Mouse (Mus musculus): ENCODE measurements at regions not wholly inside any gene's neighbourhood (a gene's known extent, or its start where the extent isn't known, plus 50 kb on each side); places are given as distances from the start of the nearest gene placed in this dataset.
"Not testable (repeated sequence)": the region's sequence is repeated elsewhere in the genome, so short reads cannot be mapped to it uniquely, and the experiment has no call there.

GRCm38 (mm10) chr7:137648621-137649020 lies 211.2 kb downstream of the Glrx3 start:
- no peak for DNase-seq (ENCODE audit: low spot score in 2 of 2)

DNA sequence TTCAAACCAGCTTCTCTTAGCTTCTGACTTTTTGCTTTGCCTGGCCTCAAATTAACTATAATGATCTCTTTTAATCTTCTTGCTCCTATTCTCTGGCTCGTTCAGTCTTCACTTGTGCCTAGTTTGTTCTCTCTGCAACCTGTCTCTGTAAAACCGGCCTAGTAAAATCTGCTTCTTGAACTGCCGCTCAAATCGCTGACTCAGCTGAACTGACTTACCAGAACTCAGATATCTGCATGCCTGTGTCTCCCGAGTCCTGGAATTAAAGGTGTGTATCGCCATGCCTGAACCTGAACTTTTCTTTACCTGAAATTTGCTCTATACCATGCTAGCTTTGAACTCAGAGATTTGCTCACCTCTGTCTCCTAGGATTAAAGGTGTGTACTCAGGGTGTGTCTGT lies 212.2 kb downstream of the Glrx3 start:
- no peak for DNase-seq (ENCODE audit: low spot score in 2 of 2)

- no peak for DNase-seq (ENCODE audit: low spot score in 2 of 2)
These were observed 216.4 kb downstream of the Glrx3 start for GRCm38 (mm10) chr7:137653837-137654236.

- DNase-seq (ENCODE audit: low spot score in 2 of 2): no peak
These were observed 229.8 kb downstream of the Glrx3 start for GRCm38 (mm10) chr7:137667165-137667564.

GRCm38 (mm10) chr7:137671156-137671555 lies 233.7 kb downstream of the Glrx3 start:
- DNase-seq (ENCODE audit: low spot score in 2 of 2): no peak

DNA sequence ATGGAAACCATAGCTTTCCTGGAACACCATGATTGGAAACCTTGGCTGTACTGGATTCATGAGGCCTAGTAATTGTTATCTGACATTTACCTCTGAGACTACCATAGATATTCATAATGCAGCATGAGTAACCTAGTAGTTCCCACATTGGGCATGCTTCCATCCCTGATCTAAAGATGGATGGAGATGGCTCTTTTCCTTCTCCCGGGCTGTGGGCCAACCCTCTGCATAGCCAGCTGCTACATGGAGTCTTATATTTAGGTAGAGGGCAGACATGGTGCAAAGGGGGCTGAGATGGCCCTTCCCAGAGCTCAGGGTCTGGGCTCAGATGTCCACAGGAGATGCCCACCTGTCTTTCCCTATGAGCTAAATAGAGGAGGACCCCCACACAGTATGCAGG lies 237.2 kb downstream of the Glrx3 start:
- no peak for DNase-seq (ENCODE audit: low spot score in 2 of 2)

DNA sequence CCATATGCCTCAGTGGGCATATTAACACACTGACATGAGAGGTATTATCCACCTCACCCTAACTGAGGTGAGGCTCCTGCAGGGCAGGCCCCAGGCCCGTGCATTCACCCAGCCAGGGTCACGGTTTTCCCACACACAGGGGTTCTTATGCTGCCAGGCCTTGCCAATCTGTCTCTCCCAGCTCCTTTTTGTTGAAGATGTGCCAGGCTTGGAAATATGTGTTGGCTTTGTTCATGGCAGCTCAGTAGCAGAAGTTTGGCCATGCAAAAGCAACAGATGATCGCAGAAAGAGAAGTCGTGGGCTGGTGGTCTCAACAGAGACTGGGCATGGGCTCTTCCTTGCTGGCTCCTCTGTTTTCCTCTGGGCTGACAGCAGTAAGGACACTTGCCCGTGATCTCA lies 238.0 kb downstream of the Glrx3 start:
- DNase-seq (ENCODE audit: low spot score in 2 of 2): no peak

DNA sequence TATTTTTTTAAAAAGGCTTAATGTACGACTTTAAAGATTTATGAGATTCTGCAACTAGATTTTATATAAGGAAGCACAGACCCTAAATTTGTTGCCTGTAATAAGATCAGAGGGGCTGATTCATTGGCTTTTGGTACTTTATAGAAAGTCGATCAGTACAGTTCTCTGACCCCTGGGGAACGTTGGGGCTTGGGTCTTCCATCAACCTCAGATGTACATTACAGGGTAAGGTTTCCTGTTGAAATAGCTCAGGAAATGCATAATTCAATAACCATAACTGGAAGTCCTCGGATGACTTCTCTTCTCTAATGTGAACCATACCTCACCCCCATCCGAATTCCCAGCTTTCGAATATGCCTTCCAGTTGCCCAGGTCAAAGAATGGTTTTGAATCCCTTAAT lies 247.4 kb downstream of the Glrx3 start:
- DNase-seq (ENCODE audit: low spot score in 2 of 2): no peak

DNA sequence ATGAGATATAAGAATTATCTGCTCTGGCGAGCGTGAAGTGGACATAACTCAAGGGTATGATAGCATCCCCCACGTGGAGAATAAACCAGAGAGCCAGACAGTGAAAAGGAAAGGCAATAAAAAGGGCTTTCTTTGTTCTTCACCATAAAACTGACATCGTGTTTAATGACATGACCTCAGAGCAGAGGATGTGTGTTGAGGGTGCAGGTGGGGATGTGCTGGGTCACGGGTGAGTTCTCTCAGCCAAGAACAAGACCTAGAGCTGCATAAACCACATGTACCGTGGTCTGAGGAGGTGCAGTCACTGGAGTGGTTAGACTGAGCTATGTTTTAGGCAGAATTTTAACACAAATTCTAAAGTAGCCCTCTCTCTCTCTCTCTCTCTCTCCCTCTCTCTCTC lies 247.9 kb downstream of the Glrx3 start:
- DNase-seq (ENCODE audit: low spot score in 2 of 2): no peak

DNA sequence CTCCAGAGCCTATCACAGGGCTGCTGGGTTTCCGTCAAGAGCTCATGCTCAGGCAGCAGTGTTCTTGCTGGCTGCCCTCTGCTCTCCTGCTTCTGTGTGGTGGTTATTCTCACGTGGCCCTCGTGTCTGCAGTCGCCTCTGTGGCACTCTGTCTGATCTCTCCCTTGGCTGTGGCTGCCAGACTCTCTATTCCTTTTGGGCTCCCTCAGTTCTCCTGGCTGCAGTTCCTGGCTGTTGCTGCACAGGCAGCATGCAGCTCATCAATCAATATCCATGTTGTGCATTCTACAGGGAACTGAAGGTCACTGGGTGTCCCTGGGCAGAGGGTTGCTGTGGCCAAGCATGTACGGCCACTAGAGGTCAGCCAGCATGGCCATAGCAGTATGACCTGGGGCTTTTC lies 259.4 kb downstream of the Glrx3 start:
- DNase-seq (ENCODE audit: low spot score in 2 of 2): peak in 1 of 2 experiments; percentile 33

DNA sequence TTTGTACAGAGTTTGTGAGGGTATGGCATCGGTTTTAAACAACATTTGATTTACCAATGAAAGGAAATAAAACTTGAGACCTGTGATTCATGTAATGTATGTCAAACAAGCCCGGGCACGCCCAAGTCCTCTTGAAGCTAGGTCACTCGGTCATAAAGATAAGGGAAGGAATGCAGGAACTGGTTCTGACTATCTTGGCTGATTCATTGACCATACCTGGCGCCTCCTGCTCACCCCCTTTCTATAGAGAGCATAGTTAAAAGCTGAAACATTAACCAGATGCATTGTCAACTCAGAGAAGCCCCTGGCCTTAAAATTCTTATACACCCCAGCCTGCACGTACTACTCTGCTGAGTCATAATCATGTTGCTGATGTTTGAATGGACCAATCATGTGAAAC lies 261.1 kb downstream of the Glrx3 start:
- DNase-seq (ENCODE audit: low spot score in 2 of 2): not testable (repeated sequence)

DNA sequence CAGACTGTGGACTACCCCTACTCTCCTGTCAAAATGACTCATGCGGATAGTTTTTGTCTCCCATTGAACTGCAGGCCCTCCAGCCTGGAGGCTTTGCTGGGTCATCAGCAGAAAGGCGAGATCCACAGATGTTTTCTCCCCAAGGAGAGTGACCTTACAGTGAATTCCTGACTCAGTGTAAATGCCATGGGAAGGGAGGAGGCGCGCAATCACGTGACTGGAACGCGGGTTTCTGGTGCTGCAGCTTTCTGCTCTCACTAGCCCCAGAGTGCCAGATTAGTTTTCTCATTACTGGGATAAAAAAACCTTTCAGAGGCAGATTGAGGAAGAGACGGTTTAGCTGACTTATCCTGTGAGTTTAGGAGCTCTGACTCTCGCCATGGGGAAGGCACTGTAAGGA lies 275.4 kb downstream of the Glrx3 start:
- DNase-seq (ENCODE audit: low spot score in 2 of 2): peak; percentile 24 to 30

GRCm38 (mm10) chr7:137713856-137714255 lies 276.4 kb downstream of the Glrx3 start:
- DNase-seq (ENCODE audit: low spot score in 2 of 2): peak in 1 of 2 experiments; percentile 3

DNA sequence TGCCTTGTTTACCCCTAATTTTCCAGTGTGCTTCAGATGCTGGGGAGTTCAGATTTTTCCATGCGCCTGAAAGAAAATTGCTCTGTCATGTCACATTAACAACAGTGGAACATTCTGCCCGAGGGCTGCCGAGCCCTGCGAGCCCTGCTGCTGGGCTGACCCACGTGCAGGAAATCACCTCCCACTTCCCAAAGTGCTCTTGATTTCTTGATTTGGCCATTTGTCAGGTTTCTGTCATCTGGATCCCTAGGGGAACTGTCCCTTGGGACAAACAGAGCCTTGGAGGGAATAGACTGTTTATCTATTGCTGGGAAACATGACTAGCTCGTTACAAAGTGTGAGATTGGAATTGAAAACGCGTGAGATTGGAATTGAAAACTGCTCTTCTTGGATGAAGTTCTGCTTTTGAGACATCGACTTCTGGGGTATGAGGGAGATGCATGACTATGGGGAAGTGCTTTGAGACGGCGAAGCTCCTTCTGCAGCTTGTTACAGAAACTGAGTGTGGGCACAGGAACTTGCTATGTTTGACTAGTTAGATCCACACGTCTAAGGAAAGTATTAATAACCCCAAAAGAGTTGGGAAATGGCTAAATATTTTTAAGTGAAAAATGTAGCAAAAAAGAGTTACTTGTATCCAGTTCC lies 277.0 kb downstream of the Glrx3 start:
- peak; percentile 79 to 83 for DNase-seq (ENCODE audit: low spot score in 2 of 2)

DNA sequence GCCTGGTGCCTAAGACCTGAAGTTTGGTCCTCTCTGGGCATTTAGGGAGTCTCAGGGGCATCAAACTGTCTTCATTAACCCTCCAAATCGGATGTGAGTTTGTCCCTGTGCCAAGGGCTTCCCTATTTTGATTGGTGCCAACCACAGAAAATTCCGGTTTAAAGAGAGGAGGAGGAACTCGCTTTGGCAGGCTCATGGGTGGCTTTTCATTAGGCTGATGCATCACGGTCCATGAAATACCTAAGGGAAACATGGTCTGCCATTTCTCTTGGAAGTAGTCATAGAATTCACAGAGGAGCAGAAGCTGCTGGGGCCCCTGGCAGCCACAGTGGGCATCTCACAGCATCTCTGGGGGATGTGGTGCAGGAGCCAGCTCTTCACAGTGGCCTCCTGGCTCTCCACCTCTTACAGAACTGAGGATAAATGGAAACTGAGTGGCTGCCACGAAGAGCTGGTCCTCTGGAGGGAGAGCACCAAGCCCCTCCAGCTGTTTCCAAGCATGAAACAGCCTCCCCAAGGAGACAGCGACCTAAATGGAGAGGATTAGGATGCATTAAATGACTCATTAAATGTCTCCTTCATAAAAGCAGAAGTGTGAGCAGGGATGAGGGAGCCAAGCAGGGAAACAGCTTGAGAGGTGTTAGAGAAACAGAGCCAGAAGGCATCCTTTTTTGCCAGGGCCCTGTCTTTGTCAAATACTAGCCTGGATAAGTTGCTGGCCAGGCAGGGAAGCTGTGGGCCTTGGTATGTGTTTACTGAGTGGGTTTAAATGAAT lies 277.9 kb downstream of the Glrx3 start:
- no peak for DNase-seq (ENCODE audit: low spot score in 2 of 2)

DNA sequence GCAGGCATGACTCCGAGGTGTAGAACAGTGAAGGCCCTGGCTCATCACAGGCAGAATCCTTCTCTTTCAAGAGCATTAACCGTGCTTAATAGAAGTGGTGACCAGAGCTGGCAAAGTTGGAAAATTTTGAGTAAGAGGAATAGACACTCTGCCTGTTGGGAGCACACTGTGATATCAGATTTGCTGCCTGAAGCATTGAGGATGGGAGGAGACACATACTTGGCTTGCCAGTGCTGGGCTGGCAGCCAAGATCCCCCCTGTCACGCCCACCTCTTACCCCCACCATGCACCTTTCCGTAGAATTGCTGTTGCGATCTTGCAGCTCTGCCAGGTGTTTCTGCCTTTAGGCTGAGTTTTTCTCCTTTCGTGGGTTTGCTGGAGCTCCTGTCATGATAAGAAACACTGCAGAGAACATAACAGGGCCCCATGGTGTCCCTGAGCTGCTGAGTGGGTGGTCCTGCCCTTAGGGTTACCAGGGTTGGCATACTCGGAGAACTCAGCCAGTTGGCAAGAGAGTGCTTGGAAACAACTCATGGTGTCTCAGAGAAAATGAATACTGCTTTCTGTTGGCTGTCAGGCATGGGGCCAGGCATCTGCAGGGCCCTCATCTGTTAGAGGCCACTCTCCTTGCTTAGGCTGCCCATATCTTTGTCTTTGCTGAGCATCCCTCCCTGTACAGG lies 286.1 kb downstream of the Glrx3 start:
- no peak for DNase-seq (ENCODE audit: low spot score in 2 of 2)

- DNase-seq (ENCODE audit: low spot score in 2 of 2): peak in 1 of 2 experiments; percentile 25
These were observed 288.6 kb downstream of the Glrx3 start for GRCm38 (mm10) chr7:137726031-137726430.

DNA sequence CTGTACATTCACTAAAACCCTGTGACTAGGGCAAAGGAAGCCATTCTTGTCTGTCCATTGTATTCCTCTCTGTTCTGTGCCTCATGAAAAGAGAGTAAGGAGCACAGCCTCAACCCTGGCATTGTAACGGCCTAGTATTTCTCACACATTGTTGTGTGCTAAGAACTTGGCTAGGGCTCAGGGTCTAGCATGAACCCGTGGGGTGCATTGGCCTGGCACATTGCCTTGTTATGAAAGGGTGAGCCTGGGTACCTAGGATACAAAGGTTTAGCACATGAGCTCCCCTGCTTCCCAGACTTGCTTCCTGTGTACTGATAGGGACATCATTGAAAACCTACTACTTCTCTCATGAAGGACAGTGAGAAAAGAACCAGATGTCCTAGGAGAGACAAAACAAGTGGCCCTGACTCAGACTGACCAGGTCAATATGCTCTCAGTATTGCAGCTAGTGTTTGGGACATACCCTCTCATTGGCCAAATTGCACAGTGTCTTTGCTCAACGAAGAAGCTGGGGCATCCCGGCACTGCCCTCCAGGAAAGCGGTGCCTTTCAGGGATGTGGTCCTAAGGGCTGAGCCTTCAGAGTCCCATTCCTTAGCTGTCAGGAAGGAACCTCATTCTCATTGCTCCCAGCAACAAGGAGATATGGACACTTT lies 298.6 kb downstream of the Glrx3 start:
- no peak for DNase-seq (ENCODE audit: low spot score in 2 of 2)

DNA sequence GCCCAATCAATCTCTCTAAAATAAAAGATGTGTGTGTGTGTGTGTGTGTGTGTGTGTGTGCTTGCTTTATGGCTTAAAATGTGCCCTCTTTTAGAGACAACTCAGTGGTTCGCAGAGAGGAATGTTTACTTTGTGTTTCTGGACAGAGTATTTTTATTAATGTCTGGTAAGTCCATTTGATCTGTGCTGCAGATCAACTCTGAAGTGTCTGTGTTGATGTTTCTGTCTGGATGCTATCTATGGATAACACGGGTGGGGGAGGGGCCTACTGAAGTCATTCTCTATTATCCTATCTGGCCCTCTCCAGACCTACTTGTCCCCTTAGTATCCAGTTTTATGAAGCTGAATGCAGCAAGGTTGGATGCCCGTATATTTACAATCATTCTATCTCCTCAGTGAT lies 304.3 kb downstream of the Glrx3 start:
- DNase-seq (ENCODE audit: low spot score in 2 of 2): no peak

- DNase-seq (ENCODE audit: low spot score in 2 of 2): peak; percentile 21 to 37
These were observed 304.9 kb downstream of the Glrx3 start for GRCm38 (mm10) chr7:137742297-137742751.

- DNase-seq (ENCODE audit: low spot score in 2 of 2): peak; percentile 19 to 45
These were observed 308.2 kb downstream of the Glrx3 start for GRCm38 (mm10) chr7:137745575-137745974.

GRCm38 (mm10) chr7:137745991-137746390 lies 308.6 kb downstream of the Glrx3 start:
- DNase-seq (ENCODE audit: low spot score in 2 of 2): no peak

Measured in heart, adult 9 months (tissue).